Mouse (Mus musculus): Measurements from ENCODE around the gene Nodal. TPM values are rescaled to one million over a fixed set of nuclear protein-coding genes. Genes with fewer than 3 reads are reported as not detected.

Nodal gene
- total RNA-seq, 2 experiments from 2014 or later: 0.15 to 0.39 TPM

- intact Hi-C loops (cut with DNase I): no loop called here
- no peak for DNase-seq (ENCODE audit: extremely low spot score in 1 of 2, low spot score in 2 of 2)
Observed at GRCm38 (mm10) chr10:61465009-61465408, 47.2 kb downstream of the Nodal start.

GRCm38 (mm10) chr10:61466242-61466641, 48.5 kb downstream of the Nodal start:
- DNase-seq (ENCODE audit: extremely low spot score in 1 of 2, low spot score in 2 of 2): no peak
- intact Hi-C loops (cut with DNase I): no loop called here

DNA sequence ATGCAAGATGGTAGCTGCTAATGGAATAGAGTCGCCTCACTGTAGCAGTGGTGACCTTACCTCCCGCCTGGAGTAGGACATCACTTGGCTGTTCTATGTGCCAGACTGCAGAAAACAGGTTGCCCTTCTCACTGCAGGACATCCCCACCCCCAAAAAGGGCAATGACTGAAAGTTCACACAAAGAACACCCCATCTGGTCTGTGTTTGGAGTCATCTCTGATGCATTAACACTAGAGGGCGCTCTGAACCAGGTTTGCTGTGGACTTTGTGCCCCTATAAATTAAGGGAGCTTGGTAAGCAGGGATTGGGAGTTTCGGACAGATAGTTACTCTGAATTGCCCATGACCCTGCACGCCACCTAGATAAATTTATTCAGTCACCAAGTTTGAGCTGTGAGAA, 49.1 kb downstream of the Nodal start:
- intact Hi-C loops (cut with DNase I): no loop called here
- DNase-seq (ENCODE audit: extremely low spot score in 1 of 2, low spot score in 2 of 2): no peak

DNA sequence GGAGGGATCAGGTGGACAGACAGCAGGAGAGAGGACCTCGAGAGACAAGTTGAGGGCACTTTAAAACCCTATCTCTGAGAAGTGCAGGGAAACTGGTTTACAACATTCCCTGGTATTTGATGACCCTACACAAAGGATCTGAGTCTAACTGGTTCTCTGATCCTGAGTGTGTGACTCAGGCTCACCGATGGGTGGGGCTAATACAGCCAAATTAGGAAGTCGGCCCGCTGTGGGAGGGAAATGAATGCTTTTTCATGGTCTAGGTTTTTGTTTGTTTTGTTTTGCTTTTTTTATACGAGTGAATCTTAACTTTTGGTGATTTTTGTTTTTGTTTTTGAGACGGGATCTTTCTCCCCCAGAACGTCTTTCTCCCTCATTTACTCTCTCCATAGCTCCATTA, 51.1 kb downstream of the Nodal start:
- intact Hi-C loops (cut with DNase I): no loop called here
- DNase-seq (ENCODE audit: extremely low spot score in 1 of 2, low spot score in 2 of 2): no peak

GRCm38 (mm10) chr10:61473640-61474039, 55.9 kb downstream of the Nodal start:
- intact Hi-C loops (cut with DNase I): no loop called here
- no peak for DNase-seq (ENCODE audit: extremely low spot score in 1 of 2, low spot score in 2 of 2)

- no peak for DNase-seq (ENCODE audit: extremely low spot score in 1 of 2, low spot score in 2 of 2)
- intact Hi-C loops (cut with DNase I): no loop called here
Observed at GRCm38 (mm10) chr10:61474344-61474743, 56.6 kb downstream of the Nodal start.

Other genes starting within 250 kb of the Nodal start
- 1 to 10 TPM in 1 of 2 experiments, under 1 TPM in 1; 0.73 to 1.6 TPM for gene Tbata, start 246.0 kb upstream of the Nodal start, total RNA-seq (2021)
- gene Adamts14, start 144.5 kb upstream of the Nodal start, total RNA-seq (2021): under 1 TPM; 0.73 to 0.75 TPM
- gene Prf1, start 120.1 kb upstream of the Nodal start, total RNA-seq (2021): not detected
- 10 to 100 TPM; 17.6 to 18.8 TPM for gene Pald1, start 34.4 kb upstream of the Nodal start, total RNA-seq (2021)
- gene Eif4ebp2, start 34.7 kb downstream of the Nodal start, total RNA-seq (2021): 10 to 100 TPM; 42.1 to 46.1 TPM
- gene Lrrc20, start 57.8 kb downstream of the Nodal start, total RNA-seq (2021): 10 to 100 TPM; 13.2 to 15.0 TPM
- gene Npffr1, start 177.5 kb downstream of the Nodal start, total RNA-seq (2021): 1 to 10 TPM; 1.9 to 2.0 TPM
- 100 to 1,000 TPM; 121 to 129 TPM for gene Ppa1, start 230.6 kb downstream of the Nodal start, total RNA-seq (2021)